Mouse (Mus musculus) cerebellum, adult 9-10 months (tissue): ENCODE results near the gene Dnal4.

Experiments used
- DNase-seq: peaks from one replicate; pipeline ENCODE4 v3.0.0; 2022

Dnal4 gene

DNA sequence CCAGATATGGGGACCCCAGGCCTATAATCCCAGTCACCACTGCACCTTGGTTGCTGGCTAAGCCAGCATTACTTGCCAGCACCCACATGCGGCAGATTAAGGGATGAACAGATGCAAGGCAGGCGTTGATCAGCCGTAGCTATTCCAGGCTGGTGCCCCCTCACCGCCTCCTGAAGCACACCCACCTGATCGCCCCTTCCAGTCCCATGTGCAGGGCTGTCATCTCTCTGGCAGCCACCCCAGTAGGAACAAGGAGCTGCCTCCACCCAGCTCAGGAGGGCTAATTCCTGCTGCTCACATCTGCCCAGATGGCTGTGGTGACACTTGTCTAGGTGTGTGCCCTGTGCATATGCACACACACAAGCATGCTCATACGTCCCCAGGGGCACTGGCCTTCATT is 16.7 kb downstream of the Dnal4 start:
- no peak for DNase-seq

DNA sequence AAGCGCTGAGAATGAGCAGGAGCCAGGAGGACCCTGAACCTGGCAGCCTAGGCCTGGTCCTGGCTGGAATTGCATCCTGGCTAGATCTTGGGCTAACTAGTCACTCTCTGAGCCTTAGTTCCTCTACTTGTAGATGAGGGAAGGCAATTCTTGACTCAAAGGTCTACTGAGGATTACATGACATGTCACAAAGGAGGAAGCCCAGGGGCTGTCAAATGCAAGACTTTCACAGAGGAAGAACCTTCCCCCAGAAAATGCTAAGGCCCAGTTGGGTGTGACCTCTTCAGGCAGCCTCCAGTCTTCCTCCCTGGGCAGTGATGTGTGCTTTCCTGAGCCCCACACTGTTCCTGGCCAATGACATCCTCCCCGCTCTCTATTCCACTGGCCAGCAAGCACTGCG is 20.5 kb downstream of the Dnal4 start:
- no peak for DNase-seq

DNA sequence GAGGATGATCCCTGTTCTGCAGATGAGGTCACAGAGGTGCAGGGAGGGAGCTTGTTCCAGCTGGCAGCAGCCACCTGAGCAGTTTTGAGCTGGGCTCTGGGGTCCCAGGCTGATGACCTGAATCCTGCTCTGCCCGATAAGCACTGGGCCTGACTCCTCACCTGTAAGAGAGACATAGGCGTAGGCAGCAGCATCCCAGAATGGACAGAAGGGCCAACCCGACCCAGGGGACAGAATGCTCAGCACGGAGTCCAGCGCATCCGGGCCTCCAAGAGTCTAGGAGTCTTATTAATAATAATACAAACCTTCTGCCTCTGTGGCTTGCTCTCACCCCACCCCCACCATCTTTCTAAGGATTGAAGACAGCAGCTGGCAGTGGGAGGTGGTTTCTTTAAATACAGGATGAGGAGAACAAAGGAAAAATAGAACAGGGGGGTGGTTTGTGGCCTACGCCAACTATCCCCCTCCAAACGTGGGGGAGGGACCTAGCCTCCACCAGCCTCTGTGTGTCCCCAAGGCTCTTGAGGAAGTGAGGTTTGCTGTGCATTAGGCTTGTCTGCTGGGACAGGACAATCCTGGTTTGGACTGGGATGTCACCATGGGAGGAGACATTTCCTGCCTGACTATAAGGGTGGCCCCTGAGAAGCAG is 21.5 kb downstream of the Dnal4 start:
- DNase-seq: no peak

DNA sequence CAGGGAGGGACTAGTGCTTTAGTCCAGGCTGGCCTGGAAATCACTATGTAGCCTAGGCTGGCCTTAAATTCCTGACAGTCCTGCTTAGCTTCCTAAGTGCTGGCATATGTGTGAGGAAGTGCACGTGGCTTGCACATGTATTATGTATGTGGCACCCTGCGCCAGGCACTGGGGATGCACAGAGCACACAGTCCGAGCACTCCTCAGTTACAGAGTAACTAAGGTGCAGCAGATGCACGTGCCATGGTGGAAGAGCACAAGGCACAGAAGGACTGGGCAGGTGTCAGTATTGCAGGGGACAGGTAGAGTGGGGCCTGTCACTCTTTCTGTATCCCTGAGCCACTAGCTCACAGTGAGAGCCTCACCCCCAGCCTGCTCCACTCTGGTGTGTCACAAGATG is 22.5 kb downstream of the Dnal4 start:
- no peak for DNase-seq

DNA sequence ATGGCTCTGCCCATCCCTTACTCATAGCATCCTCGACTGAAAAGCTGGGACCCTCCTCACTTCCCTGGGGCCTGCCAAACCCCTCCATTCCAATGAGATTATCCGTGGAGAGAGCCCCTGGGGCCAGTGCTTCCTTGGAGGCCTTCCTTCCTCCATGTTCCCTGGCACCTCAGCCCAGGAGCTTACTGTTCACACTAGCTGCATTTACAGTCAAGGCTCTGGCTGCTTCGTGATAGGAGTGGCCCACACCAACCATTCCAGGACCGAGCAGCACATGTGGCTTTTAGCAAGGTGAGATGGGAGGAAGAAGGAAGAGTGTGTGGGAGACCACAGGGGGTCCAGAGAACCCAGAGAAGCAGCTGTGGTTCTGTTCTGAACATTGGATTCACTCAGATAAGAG is 23.8 kb downstream of the Dnal4 start:
- no peak for DNase-seq

DNA sequence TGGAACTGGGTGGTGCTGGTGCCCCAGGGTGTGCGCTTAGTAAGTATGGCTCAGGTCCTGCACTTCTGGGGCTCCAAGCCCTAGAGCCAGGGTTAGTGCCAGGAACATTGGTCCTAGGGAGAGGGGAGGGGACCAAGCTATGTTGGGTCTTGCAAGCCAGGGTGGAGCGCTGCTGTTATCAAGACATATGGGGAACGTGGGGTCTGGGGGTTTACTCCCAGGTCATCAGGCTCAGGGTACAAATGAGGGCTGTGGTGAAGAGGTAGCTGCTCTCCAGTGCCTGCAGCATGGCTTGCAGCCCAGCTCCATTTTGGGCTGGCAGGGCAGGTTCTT is 24.3 kb downstream of the Dnal4 start:
- DNase-seq: no peak

DNA sequence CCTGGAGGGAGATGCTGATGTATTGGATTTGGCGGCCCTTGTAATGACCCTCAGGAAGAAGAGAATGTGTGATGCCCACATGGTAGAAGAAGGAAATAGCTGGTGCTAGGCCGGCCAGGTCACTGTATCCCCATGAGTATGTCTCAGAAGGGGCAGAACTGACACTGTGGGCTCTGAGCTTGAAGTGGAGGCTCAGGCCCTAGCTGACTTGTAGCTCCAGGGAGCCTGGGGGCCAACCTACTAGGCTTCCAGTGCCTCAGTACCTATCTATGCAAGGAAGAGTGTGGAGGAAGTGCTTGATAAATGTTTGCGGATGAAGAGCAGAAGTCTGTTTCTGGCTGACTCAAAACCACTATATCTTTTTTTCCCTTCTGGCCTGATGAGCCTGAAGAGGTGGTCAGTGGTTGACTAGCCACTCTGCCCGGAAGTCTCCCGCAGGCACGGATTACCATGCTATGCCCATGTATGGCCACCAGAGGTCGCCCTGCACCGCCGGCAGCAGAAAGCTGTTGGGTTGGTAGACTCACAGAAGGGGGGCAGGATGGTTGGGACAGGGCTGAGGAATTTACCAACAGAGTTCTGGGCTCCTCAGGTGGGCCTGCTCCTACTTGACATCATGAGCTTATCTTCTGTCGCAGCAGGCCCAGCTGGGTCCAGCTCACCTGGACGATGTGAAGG is 24.8 kb downstream of the Dnal4 start:
- peak; percentile 86 for DNase-seq

DNA sequence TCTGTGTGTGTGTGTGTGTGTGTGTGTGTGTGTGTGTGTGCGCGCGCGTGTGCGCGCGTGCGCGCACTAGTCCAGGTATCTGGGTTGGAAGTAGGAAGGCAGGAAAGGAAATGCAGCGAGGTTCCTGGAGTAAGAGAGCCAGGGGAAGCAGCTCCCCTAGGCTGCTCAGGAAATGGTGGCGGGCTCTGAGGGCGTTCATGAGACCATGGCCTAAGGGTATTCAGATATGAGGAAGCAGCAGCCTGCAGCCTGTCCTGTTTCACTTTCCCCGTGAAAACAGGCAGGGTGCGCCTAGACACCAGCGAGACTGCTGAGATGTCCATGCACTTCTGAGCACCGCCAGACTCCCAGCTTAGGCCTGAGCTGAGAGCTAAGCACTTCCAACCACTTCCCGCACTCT is 25.9 kb downstream of the Dnal4 start:
- no peak for DNase-seq

GRCm38 (mm10) chr15:79750266-79750665 is 27.4 kb downstream of the Dnal4 start:
- no peak for DNase-seq

GRCm38 (mm10) chr15:79749162-79749561 is 28.5 kb downstream of the Dnal4 start:
- DNase-seq: no peak

GRCm38 (mm10) chr15:79747998-79748397 is 29.7 kb downstream of the Dnal4 start:
- DNase-seq: no peak

DNA sequence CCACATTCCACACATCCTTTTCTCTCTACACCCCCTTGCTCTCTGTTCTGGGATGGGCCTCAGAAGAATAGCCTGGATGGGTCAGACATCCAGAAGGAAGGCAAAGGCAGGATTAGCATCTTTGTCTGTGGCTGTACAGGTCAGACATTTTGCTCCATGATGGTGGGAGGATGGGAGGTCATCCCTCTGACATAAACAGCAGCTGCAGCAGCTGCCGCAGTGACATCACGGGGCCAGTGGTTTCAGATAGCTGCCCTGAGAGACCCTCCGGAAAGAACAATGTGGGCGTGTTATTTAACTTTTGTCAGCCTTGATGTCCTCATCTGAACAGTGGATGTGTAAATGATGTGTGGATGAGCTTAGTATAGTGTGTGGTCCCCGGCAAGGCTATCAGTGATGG is 31.8 kb downstream of the Dnal4 start:
- no peak for DNase-seq

DNA sequence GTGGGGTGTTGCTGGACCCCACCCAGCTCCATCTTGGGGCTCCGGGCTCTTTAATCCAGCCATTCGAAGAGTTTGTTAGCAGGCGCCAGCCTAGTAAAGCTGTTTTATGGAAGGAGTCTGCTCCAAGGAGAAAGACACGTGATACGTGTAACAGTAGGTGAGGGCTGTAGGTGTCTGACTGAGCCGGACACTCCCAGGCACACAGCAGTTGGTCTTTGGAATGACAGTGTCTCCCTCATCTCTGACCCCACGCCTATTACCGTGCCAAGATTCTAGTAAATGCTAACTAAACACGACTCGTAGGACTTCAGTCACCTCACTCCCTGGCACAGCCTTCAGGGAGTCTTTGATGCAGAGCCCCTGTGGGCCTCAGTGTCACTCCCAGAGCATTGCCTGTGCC is 32.3 kb downstream of the Dnal4 start:
- no peak for DNase-seq

- no peak for DNase-seq
Measured at GRCm38 (mm10) chr15:79744742-79745141, 32.9 kb downstream of the Dnal4 start.

DNA sequence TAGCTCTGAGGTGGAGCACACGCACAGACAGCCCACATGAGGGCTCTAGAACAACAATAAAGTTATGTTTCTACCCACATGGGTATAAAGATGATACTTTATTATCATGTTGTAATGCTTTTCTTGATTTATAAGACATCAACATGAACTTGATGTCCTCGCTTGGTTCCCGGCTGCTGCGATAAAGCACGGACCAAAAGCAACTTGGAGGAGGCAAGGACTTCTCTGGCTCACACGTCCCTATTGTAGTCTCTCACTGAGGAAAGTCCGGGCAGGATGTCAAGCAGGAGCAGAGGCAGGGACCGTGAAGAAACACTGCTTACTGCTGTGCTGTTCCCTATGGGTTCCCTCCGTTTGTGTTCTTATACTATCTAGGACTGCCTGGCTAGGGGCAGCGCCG is 33.6 kb downstream of the Dnal4 start:
- DNase-seq: no peak

DNA sequence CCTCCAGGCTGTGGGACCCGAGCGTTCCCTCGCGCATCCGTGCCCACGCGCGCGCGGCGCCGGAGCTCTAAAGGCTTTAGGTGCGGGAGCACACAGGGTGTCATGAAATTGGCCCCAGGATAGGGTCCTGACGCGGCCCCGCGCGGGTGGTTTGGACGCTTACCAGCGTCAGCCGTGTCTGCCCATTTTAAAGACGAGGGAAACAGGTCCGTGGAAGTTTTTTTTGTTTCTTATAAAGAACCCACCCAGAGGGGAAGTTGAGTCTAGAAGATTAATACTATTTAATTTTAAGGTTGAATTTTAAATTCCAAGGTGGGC is 35.0 kb downstream of the Dnal4 start:
- DNase-seq: no peak

DNA sequence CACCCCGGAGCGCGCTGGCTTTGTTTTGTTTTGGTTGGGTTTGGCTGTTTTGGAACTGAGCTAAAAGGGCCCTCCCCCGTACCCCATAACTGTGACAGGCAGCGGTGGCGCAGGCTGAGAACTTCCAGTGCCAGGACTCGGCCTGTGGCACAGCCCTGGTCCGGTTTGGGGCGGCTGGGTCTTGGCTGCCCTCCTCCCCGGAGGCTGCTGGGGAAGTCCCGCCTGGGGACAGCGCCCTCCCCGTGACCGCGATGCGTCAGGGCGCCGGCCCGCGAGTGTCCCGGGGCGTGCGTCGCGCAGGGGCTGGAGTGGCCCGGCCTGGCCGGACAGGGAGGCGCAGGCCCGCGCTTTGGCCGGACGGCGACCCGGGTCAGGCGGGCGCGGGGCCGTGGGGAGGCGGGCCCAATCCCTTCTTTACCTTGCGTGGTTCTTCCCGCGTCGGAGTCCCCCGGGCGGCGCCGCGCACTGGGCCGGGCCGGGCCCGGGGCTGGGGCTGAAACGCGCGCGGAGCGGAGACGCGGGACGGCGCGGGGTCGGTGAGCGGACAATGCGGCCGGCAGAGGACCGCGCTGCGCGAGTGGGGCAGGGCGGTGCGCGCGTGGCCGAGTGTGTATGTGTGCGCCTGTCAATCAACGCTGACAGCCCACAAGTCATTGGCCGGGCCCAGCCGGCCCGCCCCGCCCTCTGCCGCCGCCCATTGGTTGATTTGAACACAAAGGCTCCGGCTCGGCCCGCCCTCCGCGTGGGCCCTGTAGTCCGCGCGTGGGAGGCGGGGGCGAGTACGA is 35.5 kb downstream of the Dnal4 start, which contains the start of gene Sun2:
Gene Sun2, minus strand, starts transcription at position 616 of the 785 bp plus-strand sequence.
- peak; percentile 94 for DNase-seq

- peak; percentile 71 for DNase-seq
Measured at GRCm38 (mm10) chr15:79741173-79741858, 36.3 kb downstream of the Dnal4 start.

GRCm38 (mm10) chr15:79740739-79741138 is 36.9 kb downstream of the Dnal4 start:
- no peak for DNase-seq

- no peak for DNase-seq
Measured at GRCm38 (mm10) chr15:79734311-79734710, 43.3 kb downstream of the Dnal4 start.

GRCm38 (mm10) chr15:79733640-79734039 is 44.0 kb downstream of the Dnal4 start:
- no peak for DNase-seq

GRCm38 (mm10) chr15:79733192-79733591 is 44.5 kb downstream of the Dnal4 start:
- DNase-seq: no peak

DNA sequence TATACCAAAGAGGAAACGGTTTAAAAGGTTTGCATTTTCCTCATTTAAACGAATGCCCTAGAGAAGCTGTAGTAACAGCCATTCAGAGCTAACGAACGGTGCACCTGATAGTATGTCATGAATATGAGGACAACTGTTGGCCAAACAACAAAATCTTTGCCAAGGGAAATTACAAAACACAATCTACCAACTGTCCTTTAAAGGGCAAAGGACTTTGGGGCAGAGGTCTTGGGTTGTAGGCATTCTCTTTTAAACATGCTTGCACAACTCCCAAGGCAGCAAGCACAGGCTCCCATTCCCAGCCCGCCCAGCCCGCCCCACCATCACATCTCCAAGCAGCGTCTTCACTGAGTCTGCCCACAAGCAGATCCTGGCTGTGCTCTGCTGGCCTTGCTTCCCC is 46.1 kb downstream of the Dnal4 start:
- DNase-seq: no peak
